Mouse (Mus musculus): ENCODE measurements around the gene Col6a2. TPM values are rescaled to one million over a fixed set of nuclear protein-coding genes. Genes with fewer than 3 reads are reported as not detected.
A peak's percentile ranks its signal among the peaks of the same experiment; 100 is the strongest.

Gene Col6a2
- polyA plus RNA-seq, 1 experiment from 2014 or later, result 181 TPM

DNA sequence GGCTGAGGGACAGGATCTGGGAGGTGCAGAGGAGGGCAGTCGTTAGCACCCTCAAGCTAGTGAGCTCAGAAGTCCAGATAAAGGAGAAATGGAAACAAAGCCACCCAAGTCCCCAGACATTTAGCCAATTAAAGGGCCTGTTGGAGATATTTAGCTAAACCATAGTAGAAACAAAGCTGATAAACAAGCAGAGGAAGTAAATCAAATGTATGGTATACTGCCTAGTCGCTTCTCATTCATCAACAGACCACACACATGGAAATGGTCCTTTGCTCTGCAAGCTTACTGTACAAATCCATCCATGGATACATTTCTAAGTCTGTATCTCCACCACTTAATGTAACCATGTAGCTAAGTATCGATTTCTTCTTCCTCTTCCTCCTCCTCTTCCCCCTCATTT lies 24.0 kb upstream of the Col6a2 start:
- Histone ChIP-seq H3K9me3 (no peaks in the 10 kb centered on the region), H3K27me3 (no peaks in the 10 kb centered on the region), H3K4me1 (peaks cover 42% of the 10 kb centered on the region), H3K27ac (no peak overlapping the region), H3K4me3 (no peak overlapping the region), H3K4me2 (no peak overlapping the region), H3K9ac (no peak overlapping the region), H3K36me3 (no peaks in the 10 kb centered on the region)
- 76% methylated on average over 3 of the region's 3 CpGs for WGBS
- ATAC-seq (ENCODE audit: insufficient number of reproducible peaks, insufficient read depth, low FRiP score, low TSS enrichment, low read depth), result no peak

DNA sequence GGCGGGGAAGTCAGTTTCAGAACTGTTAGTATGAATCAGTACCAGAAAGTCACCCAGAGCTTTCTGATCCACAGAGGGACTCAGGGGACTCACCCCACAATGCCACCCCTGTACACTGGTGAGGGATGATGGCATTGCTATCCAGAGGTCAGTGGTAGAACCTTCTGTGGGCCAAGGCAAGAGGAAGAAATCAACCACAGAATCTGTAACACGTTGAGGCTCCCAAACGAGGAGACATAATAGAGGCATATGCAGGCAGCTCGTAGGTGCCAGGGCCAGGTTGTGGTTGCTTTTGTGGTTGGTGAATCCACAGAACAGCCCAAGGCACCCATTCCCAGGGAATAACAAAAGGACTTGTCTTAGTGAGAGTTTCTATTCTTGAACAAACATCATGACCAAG lies 22.3 kb upstream of the Col6a2 start:
- no peak for ATAC-seq (ENCODE audit: insufficient number of reproducible peaks, insufficient read depth, low FRiP score, low TSS enrichment, low read depth)
- no peak overlapping the region for H3K9ac ChIP-seq
- WGBS, result 83% methylated on average over 4 of the region's 4 CpGs

GRCm38 (mm10) chr10:76645066-76645465 lies 21.6 kb upstream of the Col6a2 start:
- no peaks in the 10 kb centered on the region for H3K27me3 ChIP-seq
- no peak overlapping the region for H3K4me3 ChIP-seq
- H3K4me2 ChIP-seq, result no peak overlapping the region
- no peaks in the 10 kb centered on the region for H3K36me3 ChIP-seq
- ATAC-seq (ENCODE audit: insufficient number of reproducible peaks, insufficient read depth, low FRiP score, low TSS enrichment, low read depth), result no peak
- no peaks in the 10 kb centered on the region for H3K9me3 ChIP-seq
- no peak overlapping the region for H3K9ac ChIP-seq
- H3K27ac ChIP-seq, result no peak overlapping the region
- peaks cover 30% of the 10 kb centered on the region for H3K4me1 ChIP-seq

More for the DNA sequence above, 22.3 kb upstream of the Col6a2 start:
- peaks cover 36% of the 10 kb centered on the region for H3K4me1 ChIP-seq
- no peaks in the 10 kb centered on the region for H3K36me3 ChIP-seq
- H3K4me2 ChIP-seq, result no peak overlapping the region
- no peaks in the 10 kb centered on the region for H3K9me3 ChIP-seq
- H3K4me3 ChIP-seq, result no peak overlapping the region
- no peaks in the 10 kb centered on the region for H3K27me3 ChIP-seq
- H3K27ac ChIP-seq, result no peak overlapping the region

GRCm38 (mm10) chr10:76643999-76644398 lies 20.6 kb upstream of the Col6a2 start:
- Histone ChIP-seq H3K9me3 (no peaks in the 10 kb centered on the region), H3K4me3 (no peak overlapping the region), H3K27ac (peak overlapping the region; percentile 92), H3K27me3 (no peaks in the 10 kb centered on the region), H3K4me2 (no peak overlapping the region), H3K36me3 (no peaks in the 10 kb centered on the region), H3K9ac (no peak overlapping the region), H3K4me1 (peaks cover 26% of the 10 kb centered on the region)
- whole genome bisulfite sequencing, result 79% methylated on average over 4 of the region's 4 CpGs
- ATAC-seq (ENCODE audit: insufficient number of reproducible peaks, insufficient read depth, low FRiP score, low TSS enrichment, low read depth), result no peak

DNA sequence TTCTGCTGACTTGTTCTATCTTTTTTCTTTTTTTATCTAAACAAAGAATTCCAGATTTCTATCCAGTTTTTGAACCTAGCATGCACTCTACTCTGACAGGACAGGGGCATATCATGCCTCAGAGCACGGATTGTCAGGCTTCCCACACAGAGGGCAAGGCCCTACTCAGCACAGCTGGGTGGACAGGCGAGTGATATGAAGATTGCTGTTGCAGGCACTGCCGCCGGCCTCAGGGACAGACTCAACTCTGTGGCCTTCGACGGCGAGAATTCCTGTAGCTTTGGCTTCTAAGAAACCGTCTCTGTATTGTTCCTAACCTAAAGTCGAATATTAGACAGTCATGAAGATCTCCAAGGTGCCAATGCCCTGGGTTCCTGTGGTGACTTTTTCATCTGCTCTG lies 20.0 kb upstream of the Col6a2 start:
- Histone ChIP-seq H3K4me3 (no peak overlapping the region), H3K4me1 (peaks cover 26% of the 10 kb centered on the region), H3K36me3 (no peaks in the 10 kb centered on the region), H3K27ac (peak overlapping the region; percentile 92), H3K27me3 (no peaks in the 10 kb centered on the region), H3K9ac (0 out of 2 replicates have a peak overlapping the region, but pooled peaks have one; percentile 33), H3K9me3 (no peaks in the 10 kb centered on the region), H3K4me2 (no peak overlapping the region)
- WGBS, result 76% methylated on average over 9 of the region's 9 CpGs
- no peak for ATAC-seq (ENCODE audit: insufficient number of reproducible peaks, insufficient read depth, low FRiP score, low TSS enrichment, low read depth)

DNA sequence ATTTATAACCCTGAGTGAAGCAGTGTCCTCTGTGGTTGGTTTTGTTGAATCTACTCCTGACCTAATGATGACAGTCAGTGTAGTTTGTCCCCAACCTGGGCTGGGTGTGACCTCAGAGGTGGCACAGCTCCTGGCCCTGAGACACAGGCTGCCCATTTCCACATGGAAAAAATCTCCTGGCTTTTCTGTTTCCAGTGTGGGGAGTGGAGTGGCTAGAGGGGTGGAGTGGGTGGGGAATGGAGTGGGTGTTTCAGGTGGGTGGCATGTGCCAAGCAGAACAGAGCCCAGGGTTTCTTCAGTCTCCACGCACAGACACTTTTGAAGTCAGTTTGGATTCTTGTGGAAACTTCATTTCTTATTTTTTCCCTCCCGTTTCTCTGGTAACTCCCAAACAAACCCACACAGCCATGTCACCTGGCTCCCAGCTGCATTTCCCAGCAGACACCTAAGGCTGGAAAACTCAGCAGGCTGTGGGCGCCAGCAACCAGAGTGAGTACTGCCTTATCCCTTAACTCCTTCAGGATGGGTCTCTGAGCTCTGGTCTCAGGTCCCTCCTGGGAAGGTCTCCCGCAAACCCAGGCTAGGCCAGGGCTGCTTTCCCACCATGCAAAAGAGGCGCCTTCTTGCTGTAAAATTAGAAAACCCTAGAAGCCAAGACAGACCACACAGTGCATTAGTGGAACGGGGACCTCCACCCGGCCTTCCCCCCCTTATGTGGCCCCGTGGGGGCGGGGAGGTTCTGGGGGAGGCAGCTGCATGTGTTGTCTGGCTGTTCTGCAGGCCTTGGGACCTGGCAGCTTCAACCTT lies 19.4 kb upstream of the Col6a2 start:
- no peak overlapping the region for H3K4me3 ChIP-seq
- peaks cover 26% of the 10 kb centered on the region for H3K4me1 ChIP-seq
- ATAC-seq (ENCODE audit: insufficient number of reproducible peaks, insufficient read depth, low FRiP score, low TSS enrichment, low read depth), result peak; percentile 67
- H3K9ac ChIP-seq, result peak overlapping the region; percentile 33; the same call in 1 of the 2 replicates
- H3K36me3 ChIP-seq, result no peaks in the 10 kb centered on the region
- no peak overlapping the region for H3K4me2 ChIP-seq
- H3K9me3 ChIP-seq, result no peaks in the 10 kb centered on the region
- peak overlapping the region; percentile 92 for H3K27ac ChIP-seq
- H3K27me3 ChIP-seq, result no peaks in the 10 kb centered on the region
- WGBS, result 33% methylated on average over 9 of the region's 9 CpGs

GRCm38 (mm10) chr10:76641894-76642627 lies 18.6 kb upstream of the Col6a2 start:
- Histone ChIP-seq H3K27me3 (no peaks in the 10 kb centered on the region), H3K4me1 (peaks cover 29% of the 10 kb centered on the region), H3K9ac (no peak overlapping the region), H3K4me3 (no peak overlapping the region), H3K36me3 (no peaks in the 10 kb centered on the region), H3K4me2 (no peak overlapping the region), H3K27ac (peak overlapping the region; percentile 92), H3K9me3 (no peaks in the 10 kb centered on the region)
- no peak for ATAC-seq (ENCODE audit: insufficient number of reproducible peaks, insufficient read depth, low FRiP score, low TSS enrichment, low read depth)
- WGBS, result 88% methylated on average over 13 of the region's 13 CpGs

- Histone ChIP-seq H3K9ac (no peak overlapping the region), H3K9me3 (no peaks in the 10 kb centered on the region), H3K27ac (no peak overlapping the region), H3K4me3 (no peak overlapping the region), H3K4me1 (peaks cover 50% of the 10 kb centered on the region), H3K27me3 (no peaks in the 10 kb centered on the region), H3K4me2 (no peak overlapping the region), H3K36me3 (no peaks in the 10 kb centered on the region)
- WGBS, result 86% methylated on average over 2 of the region's 2 CpGs
- no peak for ATAC-seq (ENCODE audit: insufficient number of reproducible peaks, insufficient read depth, low FRiP score, low TSS enrichment, low read depth)
These were observed 16.5 kb upstream of the Col6a2 start for GRCm38 (mm10) chr10:76639952-76640351.

- ATAC-seq (ENCODE audit: insufficient number of reproducible peaks, insufficient read depth, low FRiP score, low TSS enrichment, low read depth), result no peak
- Histone ChIP-seq H3K27me3 (no peaks in the 10 kb centered on the region), H3K9ac (no peak overlapping the region; the same call in 1 of the 2 replicates), H3K4me3 (no peak overlapping the region), H3K4me1 (peaks cover 53% of the 10 kb centered on the region), H3K27ac (peak overlapping the region; percentile 84), H3K9me3 (no peaks in the 10 kb centered on the region), H3K36me3 (no peaks in the 10 kb centered on the region), H3K4me2 (no peak overlapping the region)
- WGBS, result 86% methylated on average over 4 of the region's 4 CpGs
These were observed 13.2 kb upstream of the Col6a2 start for GRCm38 (mm10) chr10:76636601-76637000.

DNA sequence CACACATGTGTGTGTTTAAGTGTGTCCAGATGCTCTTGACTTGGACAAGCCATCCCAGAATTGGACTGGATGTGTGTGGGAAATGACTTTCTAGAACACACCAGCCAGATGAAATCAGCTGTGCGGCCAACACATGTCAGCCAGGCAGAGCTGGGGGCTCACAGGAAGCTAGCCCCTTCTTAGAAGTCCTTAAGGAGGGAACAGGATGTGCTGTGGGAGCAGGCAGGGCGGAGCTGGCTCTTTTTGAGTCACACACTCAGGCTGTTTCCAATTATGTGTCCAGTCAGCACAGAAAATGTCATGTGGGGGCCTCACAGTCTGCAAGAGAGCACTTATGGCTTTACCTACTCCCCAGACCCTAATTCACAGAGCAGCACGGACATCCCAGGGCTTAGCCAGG lies 12.6 kb upstream of the Col6a2 start:
- H3K36me3 ChIP-seq, result no peaks in the 10 kb centered on the region
- 25% methylated on average over 3 of the region's 3 CpGs for WGBS
- no peak; the same call in 1 of the 2 replicates for ATAC-seq (ENCODE audit: insufficient number of reproducible peaks, insufficient read depth, low FRiP score, low TSS enrichment, low read depth)
- H3K4me3 ChIP-seq, result no peak overlapping the region
- H3K4me1 ChIP-seq, result peaks cover 53% of the 10 kb centered on the region
- H3K27me3 ChIP-seq, result no peaks in the 10 kb centered on the region
- H3K9ac ChIP-seq, result no peak overlapping the region; the same call in 1 of the 2 replicates
- H3K4me2 ChIP-seq, result no peak overlapping the region
- H3K9me3 ChIP-seq, result no peaks in the 10 kb centered on the region
- peak overlapping the region; percentile 84 for H3K27ac ChIP-seq

DNA sequence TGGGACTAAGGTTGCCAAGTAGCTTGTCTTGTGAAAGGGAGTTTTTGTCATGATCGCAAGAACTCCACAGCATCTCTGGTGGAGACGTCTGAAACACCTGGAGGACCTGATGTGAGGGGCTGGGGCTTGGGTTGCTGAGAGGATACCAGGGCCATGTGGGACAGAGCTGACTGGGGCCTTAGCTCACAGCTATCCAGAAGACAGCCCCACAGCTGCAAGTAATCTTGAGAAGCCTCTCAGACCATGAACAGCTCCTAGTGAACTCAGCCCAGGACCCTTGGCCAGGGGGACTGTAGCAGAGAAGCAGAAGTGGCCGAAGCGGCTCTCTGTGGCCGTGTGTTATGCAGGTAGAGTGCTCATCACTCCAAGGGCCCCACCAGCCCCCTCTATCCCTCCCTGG lies 11.2 kb upstream of the Col6a2 start:
- peaks cover 53% of the 10 kb centered on the region for H3K4me1 ChIP-seq
- peak overlapping the region; percentile 80 for H3K27ac ChIP-seq
- no peaks in the 10 kb centered on the region for H3K27me3 ChIP-seq
- 69% methylated on average over 5 of the region's 5 CpGs for WGBS
- H3K36me3 ChIP-seq, result no peaks in the 10 kb centered on the region
- no peak overlapping the region for H3K4me3 ChIP-seq
- H3K4me2 ChIP-seq, result no peak overlapping the region
- no peak for ATAC-seq (ENCODE audit: insufficient number of reproducible peaks, insufficient read depth, low FRiP score, low TSS enrichment, low read depth)
- no peaks in the 10 kb centered on the region for H3K9me3 ChIP-seq
- H3K9ac ChIP-seq, result no peak overlapping the region

GRCm38 (mm10) chr10:76634094-76634571 lies 10.7 kb upstream of the Col6a2 start:
- H3K36me3 ChIP-seq, result no peaks in the 10 kb centered on the region
- peaks cover 53% of the 10 kb centered on the region for H3K4me1 ChIP-seq
- ATAC-seq (ENCODE audit: insufficient number of reproducible peaks, insufficient read depth, low FRiP score, low TSS enrichment, low read depth), result no peak; the same call in 1 of the 2 replicates
- no peak overlapping the region for H3K4me3 ChIP-seq
- no peaks in the 10 kb centered on the region for H3K9me3 ChIP-seq
- H3K27me3 ChIP-seq, result no peaks in the 10 kb centered on the region
- H3K4me2 ChIP-seq, result no peak overlapping the region
- H3K27ac ChIP-seq, result peak overlapping the region; percentile 80
- 25% methylated on average over 7 of the region's 7 CpGs for WGBS
- no peak overlapping the region for H3K9ac ChIP-seq

Data from embryonic facial prominence, embryonic 13.5 days (tissue).